ENCODE assay signal across 9 mouse cellular contexts in genomic region chr9:103501861-103502364, GRCm38 (mm10). TPM values are rescaled to one million over a fixed set of nuclear protein-coding genes. Genes with fewer than 3 reads are reported as not detected.
DNase-seq lines count a peak whose midpoint lies in the region; ATAC-seq and TF ChIP-seq lines count a peak whose summit lies in the region.
"Had no signal": no experiment of that assay in that cellular context is flagged by ENCODE, and none has a peak within 500 bp of the region (broad histone marks: within the 10 kb centered on the region; RNA-seq: fewer than 3 reads in every experiment).

No protein-coding gene starts in this region.

- H3K9ac ChIP-seq in stomach, postnatal 0 days (ENCODE audit: low read length) = no peak overlapping the region

- ATAC-seq in megakaryocyte progenitor cell, adult 5-6 weeks (replicated peaks; ENCODE audit: poor library complexity) = peak; percentile 81
- 0 out of 2 replicates have a peak, but pooled peaks have one; percentile 9 for ATAC-seq in stomach, postnatal 0 days (ENCODE audit: low FRiP score, low TSS enrichment)
- ATAC-seq in erythroid progenitor cell, adult 5-6 weeks (replicated peaks; ENCODE audit: low FRiP score, poor library complexity, severe bottlenecking) = no peak

- H3K4me3 ChIP-seq in forebrain, embryonic 10.5 days = peak overlapping the region; percentile 14; the same call in 1 of the 2 replicates
- H3K4me3 ChIP-seq in stomach, postnatal 0 days (ENCODE audit: low read depth, low read length) = no peak overlapping the region

- H3K4me2 ChIP-seq in stomach, postnatal 0 days (replicated peaks; ENCODE audit: low read depth) = no peak overlapping the region

- peaks cover 51% of the 10 kb centered on the region for H3K4me1 ChIP-seq in forebrain, embryonic 10.5 days
- H3K4me1 ChIP-seq in stomach, postnatal 0 days (replicated peaks; ENCODE audit: control insufficient read depth, insufficient read depth) = no peaks in the 10 kb centered on the region

- H3K27me3 ChIP-seq in forebrain, embryonic 10.5 days (ENCODE audit: poor library complexity, severe bottlenecking) = peaks cover 27% of the 10 kb centered on the region
- H3K27me3 ChIP-seq in stomach, postnatal 0 days (ENCODE audit: control insufficient read depth, insufficient read depth, low read length) = no peaks in the 10 kb centered on the region

- TF ChIP-seq EP300 in stomach, postnatal 0 days (optimal IDR thresholded peaks at IDR 0.05) = no peak

- H3K9me3 ChIP-seq in forebrain, embryonic 10.5 days = peaks cover 7% of the 10 kb centered on the region; the same call in 1 of the 2 replicates
- no peaks in the 10 kb centered on the region for H3K9me3 ChIP-seq in stomach, postnatal 0 days (ENCODE audit: control insufficient read depth, low read length)

- WGBS in forebrain, embryonic 10.5 days = 41% methylated on average over 14 of the region's 14 CpGs
- 24% methylated on average over 14 of the region's 14 CpGs for WGBS in stomach, postnatal 0 days

- peak overlapping the region; percentile 66 for H3K27ac ChIP-seq in forebrain, embryonic 10.5 days
- no peak overlapping the region for H3K27ac ChIP-seq in stomach, postnatal 0 days (replicated peaks)
- H3K27ac ChIP-seq: kidney, postnatal 0 days had no signal

- TF ChIP-seq CTCF in stomach, postnatal 0 days (IDR thresholded peaks at IDR 0.05; ENCODE audit: low read depth) = no peak

- DNase-seq in cerebellum, adult 9-10 months = peak; percentile 71
- DNase-seq in forebrain, embryonic 10.5 days (ENCODE audit: extremely low spot score, low spot score) = no peak
- peak; percentile 67 for DNase-seq in layer of hippocampus, adult 11-12 months (ENCODE audit: low spot score)
- DNase-seq in stomach, postnatal 0 days (ENCODE audit: low spot score) = no peak
- DNase-seq in B cell, adult 2 months = no peak
- no peak for DNase-seq in adrenal gland, adult (ENCODE audit: inconsistent age in 2 of 2, low spot score in 1 of 2)

- H3K36me3 ChIP-seq in forebrain, embryonic 10.5 days (replicated peaks) = peaks cover 4% of the 10 kb centered on the region; the same call in 1 of the 2 replicates
- H3K36me3 ChIP-seq in stomach, postnatal 0 days (ENCODE audit: control insufficient read depth, insufficient read depth, low read length) = no peaks in the 10 kb centered on the region

RNA-seq across cellular contexts. Expression of gene Bfsp2, which starts 21.7 kb away (rescaled TPM):
- 0.59 and 0.79 TPM in 2 replicates for polyA plus RNA-seq in forebrain, embryonic 10.5 days (2016; fragmentation: Nextera tagmentation; extraction: Ambion mirVana)
- 0.69 TPM in 1 of 2 replicates, not detected in the other for total RNA-seq in megakaryocyte progenitor cell, adult 5-6 weeks (2015)
- 0.62 and 2.1 TPM in 2 replicates for total RNA-seq in megakaryocyte progenitor cell, adult 5-6 weeks (2017)
- 0.28 and 0.40 TPM in 2 replicates for polyA plus RNA-seq in stomach, postnatal 0 days (2015; fragmentation: Nextera tagmentation; extraction: Ambion mirVana)
- 1.8 and 2.1 TPM in 2 replicates for total RNA-seq in erythroid progenitor cell, adult 5-6 weeks (2015; ENCODE audit: low replicate concordance)
- 5.4 TPM in 1 of 2 replicates, not detected in the other for total RNA-seq in erythroid progenitor cell, adult 5-6 weeks (2017; ENCODE audit: low replicate concordance)

Comparison
In these comparisons a context has a peak if more than half of its experiments do, and no peak if none do; other contexts are left out.
1. DNase-seq: peak in cerebellum, adult 9-10 months (single experiment) and layer of hippocampus, adult 11-12 months (single experiment); none in forebrain, embryonic 10.5 days (single experiment), stomach, postnatal 0 days (single experiment), B cell, adult 2 months (0 of 2) and adrenal gland, adult (0 of 2).